Mouse (Mus musculus) heart, adult 2 months (tissue): ENCODE results near the gene Fancd2os.

Experiments used
- CTCF ChIP-seq: fragments of 200-600 bp; IDR thresholded peaks from 2 replicates; pipeline ENCODE4 v1.8.1; 2022; ENCODE audit warnings: antibody characterized with exemption, mild to moderate bottlenecking, moderate library complexity
- EP300 ChIP-seq: fragments of 200-500 bp; IDR thresholded peaks from 2 replicates; pipeline ENCODE4 v1.6.1; 2011; ENCODE audit warnings: low read depth, low read length, control low read depth; ENCODE audit not compliant: insufficient read depth
- POLR2A ChIP-seq: fragments of 200-500 bp; IDR thresholded peaks from 2 replicates; pipeline ENCODE4 v1.6.1; 2011; ENCODE audit warnings: mild to moderate bottlenecking, low read depth, low read length, control low read depth; ENCODE audit not compliant: insufficient read depth

- TF ChIP-seq CTCF, result no peak
- TF ChIP-seq POLR2A, result no peak
- no peak for TF ChIP-seq EP300
These were observed 36.0 kb downstream of the Fancd2os start for GRCm38 (mm10) chr6:113564557-113564956.
